Mouse (Mus musculus) limb, embryonic 14.5 days (tissue): ENCODE data around the gene Lyar. TPM values are rescaled to one million over a fixed set of nuclear protein-coding genes. Genes with fewer than 3 reads are reported as not detected.

Source experiments
- ATAC-seq: fragments of 200-750 bp; cut with Nextera tagmentation; 2 replicates; pipeline ENCODE4 v1.8.0; 2017; ENCODE audit warnings: low read depth, moderate number of reproducible peaks, moderate TSS enrichment; ENCODE audit not compliant: low FRiP score
- DNase-seq: peaks from one replicate; pipeline ENCODE4 v3.0.0-alpha.2; 2015; ENCODE audit warnings: low spot score
- H3K27ac ChIP-seq: fragments of 300-500 bp; sonication (generic); replicated peaks from 2 replicates; pipeline ENCODE4 v1.5.1; 2014; ENCODE audit warnings: low read depth, mild to moderate bottlenecking, low read length, moderate library complexity, mixed read lengths
- H3K27me3 ChIP-seq: fragments of 300-500 bp; sonication (generic); 2 replicates; pipeline ENCODE4 v1.6.1; 2014; ENCODE audit warnings: low read length, mixed read lengths; ENCODE audit not compliant: control insufficient read depth, insufficient read depth
- H3K36me3 ChIP-seq: fragments of 300-500 bp; sonication (generic); 2 replicates; pipeline ENCODE4 v1.6.1; 2014; ENCODE audit warnings: mild to moderate bottlenecking, low read length, moderate library complexity, mixed read lengths; ENCODE audit not compliant: control insufficient read depth, insufficient read depth
- H3K4me1 ChIP-seq: fragments of 300-500 bp; sonication (generic); 2 replicates; pipeline ENCODE4 v1.6.1; 2014; ENCODE audit warnings: antibody characterized with exemption, low read length, mixed read lengths; ENCODE audit not compliant: control insufficient read depth, insufficient read depth
- H3K4me2 ChIP-seq: fragments of 300-500 bp; sonication (generic); replicated peaks from 2 replicates; pipeline ENCODE4 v1.6.1; 2014; ENCODE audit warnings: low read depth, mild to moderate bottlenecking, low read length, moderate library complexity; ENCODE audit not compliant: severe bottlenecking
- H3K4me3 ChIP-seq: fragments of 300-500 bp; sonication (generic); replicated peaks from 2 replicates; pipeline ENCODE4 v1.5.1; 2014; ENCODE audit warnings: low read length
- H3K9ac ChIP-seq: fragments of 300-500 bp; sonication (generic); 2 replicates; pipeline ENCODE4 v1.6.1; 2014; ENCODE audit warnings: mild to moderate bottlenecking, low read depth, low read length, moderate library complexity; ENCODE audit not compliant: severe bottlenecking
- H3K9me3 ChIP-seq: fragments of 300-500 bp; sonication (generic); 2 replicates; pipeline ENCODE4 v1.6.1; 2016; ENCODE audit warnings: low read length; ENCODE audit not compliant: control insufficient read depth
- POLR2A ChIP-seq: fragments of 200-500 bp; IDR thresholded peaks from 2 replicates; pipeline ENCODE4 v1.8.0; 2012; ENCODE audit warnings: inconsistent platforms, mild to moderate bottlenecking, moderate library complexity, borderline replicate concordance; ENCODE audit not compliant: insufficient read depth, insufficient read length; ENCODE audit errors: extremely low read depth
- WGBS: fragments of 180-500 bp; shearing (Covaris S2); extraction: QIAGEN DNeasy Blood & Tissue Kit; methylation state at CpG from one replicate; pipeline ENCODE4 v1.1.7; 2014; 5-methylcytosine and 5-hydroxymethylcytosine counted together
- polyA plus RNA-seq, 2 experiments: library from polyadenylated mRNA; depleted of rRNA in 1 of 2; stranded (reverse) in 1 of 2; unstranded in 1 of 2; fragments of >200 nt; fragmentation: Nextera tagmentation in 1 of 2; extraction: Ambion mirVana in 1 of 2; gene quantifications; 2 replicates each; pipeline versions ENCODE4 v1.2.1 to v1.2.3; 2012 to 2014

Lyar gene
- polyA plus RNA-seq (2012; rRNA removed) = 29.4 and 54.7 TPM in 2 replicates
- polyA plus RNA-seq (2014; fragmentation: Nextera tagmentation; extraction: Ambion mirVana) = 75.1 and 85.2 TPM in 2 replicates

- Histone ChIP-seq H3K27me3 (no peaks in the 10 kb centered on the region), H3K9me3 (no peaks in the 10 kb centered on the region), H3K36me3 (peaks cover 36% of the 10 kb centered on the region), H3K4me1 (peaks cover 18% of the 10 kb centered on the region), H3K27ac (0 out of 2 replicates have a peak within 1 kb of the TSS, but pooled peaks have one; percentile 48), H3K4me2 (peak within 1 kb of the TSS; percentile 86), H3K4me3 (peak within 1 kb of the TSS; percentile 90), H3K9ac (peak within 1 kb of the TSS; percentile 81)
- peak; percentile 81; the same call in 1 of the 2 replicates for TF ChIP-seq POLR2A
- ATAC-seq (peak; percentile 92), DNase-seq (peak; percentile 84)
- WGBS = 0% methylated on average over 38 of the region's 55 CpGs
These were observed at the start of gene Lyar, which contains the start of gene Zbtb49 for GRCm38 (mm10) chr5:38220328-38220912. Gene Lyar (plus strand): TSS chr5:38220470. Gene Zbtb49 (minus strand): TSS chr5:38220457.

- TF ChIP-seq POLR2A = no peak
- H3K9me3 ChIP-seq = no peaks in the 10 kb centered on the region
- H3K36me3 ChIP-seq = no peaks in the 10 kb centered on the region
- no peak for DNase-seq
- no peak overlapping the region for H3K27ac ChIP-seq
- no peak for ATAC-seq
- no peaks in the 10 kb centered on the region for H3K27me3 ChIP-seq
- no peak overlapping the region for H3K9ac ChIP-seq
- 46% methylated on average over 5 of the region's 5 CpGs for WGBS
- H3K4me2 ChIP-seq = no peak overlapping the region
- H3K4me3 ChIP-seq = no peak overlapping the region
- H3K4me1 ChIP-seq = no peaks in the 10 kb centered on the region
These were observed 46.5 kb upstream of the Lyar start for GRCm38 (mm10) chr5:38173766-38174165.

- DNase-seq (no peak), ATAC-seq (no peak)
- Histone ChIP-seq H3K9ac (no peak overlapping the region), H3K4me3 (no peak overlapping the region), H3K36me3 (no peaks in the 10 kb centered on the region), H3K4me1 (no peaks in the 10 kb centered on the region), H3K27ac (no peak overlapping the region), H3K27me3 (no peaks in the 10 kb centered on the region), H3K4me2 (no peak overlapping the region), H3K9me3 (no peaks in the 10 kb centered on the region)
- TF ChIP-seq POLR2A = no peak
- 74% methylated on average over 16 of the region's 16 CpGs for WGBS
These were observed 45.9 kb upstream of the Lyar start for GRCm38 (mm10) chr5:38174256-38174912.

- 83% methylated on average over 6 of the region's 6 CpGs for WGBS
- no peak for TF ChIP-seq POLR2A
- Histone ChIP-seq H3K4me1 (no peaks in the 10 kb centered on the region), H3K4me2 (no peak overlapping the region), H3K9ac (no peak overlapping the region), H3K27ac (no peak overlapping the region), H3K27me3 (no peaks in the 10 kb centered on the region), H3K9me3 (no peaks in the 10 kb centered on the region), H3K36me3 (no peaks in the 10 kb centered on the region), H3K4me3 (no peak overlapping the region)
- ATAC-seq (no peak), DNase-seq (no peak)
These were observed 35.5 kb upstream of the Lyar start for GRCm38 (mm10) chr5:38184688-38185285.

- no peak overlapping the region for H3K27ac ChIP-seq
- H3K27me3 ChIP-seq = no peaks in the 10 kb centered on the region
- no peak for TF ChIP-seq POLR2A
- 93% methylated on average over 2 of the region's 2 CpGs for WGBS
- H3K4me2 ChIP-seq = no peak overlapping the region
- no peaks in the 10 kb centered on the region for H3K36me3 ChIP-seq
- no peak overlapping the region for H3K9ac ChIP-seq
- no peak overlapping the region for H3K4me3 ChIP-seq
- H3K4me1 ChIP-seq = no peaks in the 10 kb centered on the region
- DNase-seq (no peak), ATAC-seq (no peak)
- H3K9me3 ChIP-seq = no peaks in the 10 kb centered on the region
These were observed 33.3 kb upstream of the Lyar start for GRCm38 (mm10) chr5:38187006-38187405.
